Mouse (Mus musculus): ENCODE measurements around the gene Gm20605.

DNA sequence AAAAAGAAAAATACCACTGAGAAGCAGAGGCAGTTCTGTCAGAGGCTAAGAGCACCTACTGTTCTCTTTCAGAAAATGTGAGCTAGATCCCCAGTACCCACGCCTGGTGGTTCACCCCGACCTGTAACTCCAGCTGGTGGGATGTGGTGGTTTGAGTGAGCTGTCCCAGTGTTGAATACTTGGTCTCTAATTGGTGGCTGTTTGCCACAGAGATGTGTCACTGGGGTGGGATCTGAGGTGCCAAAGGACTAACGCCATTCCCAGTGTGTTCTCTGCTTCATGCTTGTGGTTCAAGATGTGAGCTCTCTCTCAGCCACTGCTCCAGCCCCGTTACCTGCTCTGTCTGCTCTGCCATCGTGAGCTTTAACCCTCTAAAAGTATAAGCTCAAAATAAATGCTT lies 38.5 kb upstream of the Gm20605 start:
- TF ChIP-seq CTCF (IDR thresholded peaks at IDR 0.05; ENCODE audit: low read depth) = no peak
- TF ChIP-seq EP300 (IDR thresholded peaks at IDR 0.05; ENCODE audit: low read depth) = no peak
